Mouse (Mus musculus) layer of hippocampus, adult 18-20 months (tissue): ENCODE measurements at regions not wholly inside any gene's neighbourhood (a gene's known extent, or its start where the extent isn't known, plus 50 kb on each side); places are given as distances from the start of the nearest gene placed in this dataset.
A peak's percentile ranks its signal among the peaks of the same experiment; 100 is the strongest.

Experiments used
- DNase-seq, 2 experiments: peaks; one replicate each; pipeline ENCODE4 v3.0.0; 2022; ENCODE audit warnings: low spot score in 2 of 2

DNA sequence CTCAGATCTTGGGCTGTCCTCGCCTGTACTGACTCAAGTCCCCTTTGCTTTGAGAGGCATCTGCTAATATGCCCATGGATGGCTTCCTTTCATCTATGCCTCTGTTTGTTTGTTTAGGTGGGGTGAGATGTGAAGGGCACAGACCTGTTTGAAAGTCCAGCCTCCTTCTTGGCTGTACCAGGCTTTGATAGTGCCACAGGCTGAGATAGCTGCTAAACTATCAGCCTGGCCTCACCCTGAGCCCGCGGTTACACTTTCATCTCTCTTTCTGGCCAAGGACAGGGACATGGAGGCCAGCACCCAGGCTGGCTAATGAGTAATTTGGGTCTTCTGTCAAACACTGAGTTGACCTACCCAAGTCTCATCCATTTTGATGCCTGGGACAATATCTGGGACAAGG lies 105.0 kb upstream of the Parp11 start:
- no peak for DNase-seq

- no peak for DNase-seq
Observed at GRCm38 (mm10) chr6:127348770-127349409, 97.8 kb upstream of the Parp11 start.

- DNase-seq: no peak
Observed at GRCm38 (mm10) chr6:127349479-127350110, 97.0 kb upstream of the Parp11 start.

GRCm38 (mm10) chr6:127351691-127352090 lies 94.9 kb upstream of the Parp11 start:
- DNase-seq: no peak

GRCm38 (mm10) chr6:127355112-127355511 lies 91.5 kb upstream of the Parp11 start:
- DNase-seq: no peak

DNA sequence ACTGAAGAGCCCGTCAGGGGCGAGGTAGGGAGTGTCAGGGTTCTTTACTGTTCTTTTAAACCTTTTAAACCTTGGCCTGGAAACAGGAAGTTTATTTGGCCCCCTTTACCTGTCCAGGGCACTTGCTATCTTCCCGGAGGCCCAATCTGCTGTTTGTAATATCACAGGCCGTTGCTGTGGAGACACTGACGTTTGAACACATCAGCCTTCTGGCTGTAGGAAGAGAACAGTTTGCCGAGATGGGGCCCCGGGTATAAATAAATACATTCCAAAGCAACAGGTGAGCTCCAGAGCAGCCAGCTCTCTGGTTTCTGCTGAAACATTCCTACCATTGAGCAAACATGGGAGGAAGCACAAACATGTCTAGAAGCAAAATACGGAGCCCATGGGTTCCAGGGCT lies 90.2 kb upstream of the Parp11 start:
- peak in 1 of 2 experiments; percentile 34 for DNase-seq

GRCm38 (mm10) chr6:127358805-127359204 lies 87.8 kb upstream of the Parp11 start:
- no peak for DNase-seq

DNA sequence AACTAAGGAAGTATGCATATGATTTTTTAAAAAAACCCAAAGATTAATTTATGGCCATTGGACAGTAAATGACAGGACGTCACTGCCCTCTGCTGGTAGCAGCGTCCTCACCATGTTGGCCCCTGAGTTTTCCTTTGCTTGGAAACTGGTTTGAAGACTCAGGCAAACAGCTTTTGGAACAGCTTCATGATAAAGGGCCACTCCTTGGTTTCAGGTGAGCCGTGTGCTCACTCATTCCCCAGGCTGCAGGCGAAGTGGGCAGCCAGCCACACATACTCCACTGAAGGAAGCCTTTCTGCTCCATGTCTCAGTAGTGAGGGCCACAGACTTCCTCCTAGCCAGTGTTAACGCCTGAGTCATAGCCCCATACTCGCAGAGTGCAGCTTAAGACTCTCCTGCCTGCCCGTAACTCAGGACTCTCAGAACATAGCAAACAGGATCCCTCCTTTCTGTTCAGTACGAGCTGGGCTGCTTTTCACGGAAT lies 87.2 kb upstream of the Parp11 start:
- DNase-seq: peak; percentile 39 to 84

DNA sequence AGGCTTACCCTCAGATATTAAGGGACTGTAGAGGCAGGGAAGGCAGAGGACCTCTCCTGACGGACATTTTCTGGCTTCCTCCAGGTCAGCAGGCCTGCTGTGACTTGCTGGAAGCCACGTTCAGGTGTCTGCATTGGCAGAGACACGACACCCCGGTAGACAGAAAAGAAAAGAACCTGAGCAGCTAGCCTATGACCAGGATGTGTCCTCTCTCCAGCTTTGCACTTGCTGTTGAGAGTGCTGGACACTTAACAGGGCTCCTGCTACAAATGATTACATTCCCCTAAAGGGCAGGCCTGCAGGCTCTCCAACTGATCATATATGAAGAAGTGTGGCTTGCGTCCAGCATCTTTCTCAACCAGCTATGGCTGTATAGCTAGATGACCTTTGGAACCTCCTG lies 84.5 kb upstream of the Parp11 start:
- no peak for DNase-seq

DNA sequence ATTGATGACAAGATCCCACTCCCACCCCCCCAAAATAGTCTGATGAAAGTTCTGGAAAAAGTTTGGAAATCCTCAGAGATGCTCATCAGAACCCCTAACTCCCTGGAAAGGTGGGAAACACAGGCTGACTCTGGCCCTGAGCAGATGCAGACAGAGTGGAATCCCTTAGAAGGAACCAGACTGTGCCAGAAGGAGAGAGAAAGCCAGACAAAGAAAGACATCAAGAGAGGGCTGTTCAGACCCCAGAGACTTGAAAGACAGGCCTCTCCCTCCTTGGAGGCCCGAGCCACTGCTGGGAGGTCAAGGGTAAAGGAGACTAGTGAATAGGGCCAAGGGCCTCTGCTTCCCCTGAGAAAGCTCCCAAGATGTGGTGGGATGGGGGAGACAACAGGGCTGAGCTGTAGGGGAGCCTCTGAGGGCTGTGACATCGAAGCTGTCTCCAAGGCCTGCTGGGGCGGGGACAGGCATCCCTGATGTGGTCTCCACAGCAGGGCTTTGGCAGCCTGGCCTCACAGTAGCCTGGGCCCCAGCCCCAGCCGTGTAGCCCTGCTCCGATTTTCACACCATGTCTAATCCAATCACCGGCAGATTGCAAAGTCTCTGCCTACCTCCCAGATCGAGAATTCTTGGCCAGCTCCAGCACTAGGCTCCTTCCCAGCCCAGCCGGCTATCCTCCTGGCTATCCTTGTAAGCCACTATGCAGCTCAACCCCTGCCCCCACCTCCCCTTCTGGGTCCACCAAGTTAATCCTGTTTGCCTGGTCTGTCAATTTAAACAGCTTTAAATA lies 83.5 kb upstream of the Parp11 start:
- no peak for DNase-seq

DNA sequence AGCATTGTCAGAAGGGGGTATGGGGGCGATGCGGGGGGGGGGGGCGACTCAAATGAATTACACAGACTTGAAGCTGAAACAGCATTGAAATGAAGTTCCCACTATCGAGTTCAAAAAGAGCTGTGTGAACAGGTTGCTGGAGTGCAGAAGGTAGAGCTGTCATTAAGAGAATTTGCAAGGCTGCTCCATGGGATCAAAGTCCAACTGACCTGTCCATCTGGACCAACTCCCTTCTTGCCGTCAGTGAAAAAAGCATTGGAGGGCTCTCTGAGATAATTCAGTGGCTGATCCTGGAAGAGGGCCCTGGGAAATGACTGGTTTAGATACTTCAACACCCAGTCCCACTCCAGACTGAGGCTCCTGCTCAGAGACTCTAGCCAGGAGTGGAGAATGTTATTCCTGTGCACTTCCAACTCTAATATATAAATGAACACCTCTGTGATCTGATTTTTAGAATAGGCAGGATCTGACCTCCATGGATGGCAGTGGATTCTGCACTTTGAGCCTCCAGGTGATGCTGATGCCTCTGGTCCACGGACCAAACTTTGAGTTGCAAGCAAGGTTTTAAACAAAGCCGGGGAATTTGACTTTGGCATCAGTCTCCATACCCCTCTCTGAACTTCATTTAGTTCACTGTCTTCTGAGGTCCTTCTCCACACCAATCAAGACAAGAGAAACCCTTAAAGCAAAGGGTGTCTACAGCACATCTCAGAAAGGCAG lies 82.6 kb upstream of the Parp11 start:
- DNase-seq: no peak

GRCm38 (mm10) chr6:127364591-127365187 lies 82.0 kb upstream of the Parp11 start:
- no peak for DNase-seq

GRCm38 (mm10) chr6:127365246-127365645 lies 81.4 kb upstream of the Parp11 start:
- DNase-seq: no peak

DNA sequence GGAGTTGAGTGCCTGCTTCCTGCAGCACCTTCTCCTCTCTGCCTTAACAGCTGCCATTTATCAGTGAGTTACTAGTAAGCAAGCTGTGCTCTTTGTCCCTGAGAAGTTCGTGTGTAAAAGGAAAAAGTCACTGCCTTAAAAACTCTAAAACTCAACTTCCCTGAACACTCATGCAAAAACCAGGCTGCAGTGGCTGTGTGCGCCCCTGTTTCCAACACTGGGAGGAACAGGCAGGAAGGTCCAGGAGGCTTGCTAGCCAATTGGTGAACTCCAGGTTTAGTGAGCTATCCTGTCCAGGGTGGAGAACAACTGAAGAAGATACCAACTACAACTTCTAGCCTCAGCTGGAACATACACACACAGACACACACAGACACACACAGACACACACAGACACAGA lies 81.0 kb upstream of the Parp11 start:
- DNase-seq: no peak

DNA sequence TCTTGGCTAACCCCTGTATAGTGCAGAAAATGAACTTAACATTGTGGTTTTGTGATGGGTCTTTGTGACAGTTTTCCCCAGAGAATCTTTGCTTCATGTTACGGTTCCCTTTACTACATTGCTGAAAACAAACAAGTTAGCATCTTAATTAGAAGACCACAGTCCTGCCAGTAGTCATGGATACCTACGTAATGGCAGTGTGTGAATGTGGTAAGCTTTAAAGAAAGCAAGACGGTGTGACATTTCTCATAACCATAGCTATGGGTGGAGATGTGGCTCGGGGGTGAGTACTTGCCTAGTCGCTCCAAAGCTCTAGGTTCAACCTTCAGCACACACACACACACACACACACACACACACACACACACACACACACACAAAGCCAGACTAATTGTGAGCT lies 73.6 kb upstream of the Parp11 start:
- DNase-seq: no peak

DNA sequence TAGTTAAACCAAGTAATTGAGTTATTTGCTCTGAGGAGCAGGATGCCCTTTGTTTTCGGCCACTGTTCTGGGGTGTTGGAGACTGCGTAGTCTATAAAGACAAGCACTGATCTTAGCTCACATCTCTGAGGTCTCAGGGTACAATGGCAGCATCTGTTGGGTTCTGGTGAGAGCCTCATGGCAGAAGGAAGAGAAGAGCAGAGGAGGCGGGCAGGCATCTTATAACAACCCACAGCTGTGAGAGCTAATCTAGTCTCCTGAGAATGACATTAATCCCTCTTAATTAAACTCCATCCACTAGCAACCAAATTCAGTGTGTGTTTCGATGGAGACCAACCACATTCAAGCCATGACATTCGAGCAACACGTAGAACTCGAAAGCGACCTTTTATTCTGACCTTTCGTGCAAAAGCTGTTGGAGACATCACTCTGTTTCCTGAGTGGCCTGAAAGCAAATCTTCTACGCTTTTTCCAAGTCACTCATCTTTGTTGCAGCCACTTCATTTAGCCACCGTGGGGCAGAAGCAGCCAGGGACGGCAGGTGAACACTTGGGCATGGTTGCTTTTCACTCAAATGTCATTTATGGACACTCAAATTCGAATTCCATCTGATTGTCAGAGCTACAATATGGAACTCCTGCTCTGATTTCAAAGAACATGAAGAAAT lies 72.7 kb upstream of the Parp11 start:
- DNase-seq: no peak

DNA sequence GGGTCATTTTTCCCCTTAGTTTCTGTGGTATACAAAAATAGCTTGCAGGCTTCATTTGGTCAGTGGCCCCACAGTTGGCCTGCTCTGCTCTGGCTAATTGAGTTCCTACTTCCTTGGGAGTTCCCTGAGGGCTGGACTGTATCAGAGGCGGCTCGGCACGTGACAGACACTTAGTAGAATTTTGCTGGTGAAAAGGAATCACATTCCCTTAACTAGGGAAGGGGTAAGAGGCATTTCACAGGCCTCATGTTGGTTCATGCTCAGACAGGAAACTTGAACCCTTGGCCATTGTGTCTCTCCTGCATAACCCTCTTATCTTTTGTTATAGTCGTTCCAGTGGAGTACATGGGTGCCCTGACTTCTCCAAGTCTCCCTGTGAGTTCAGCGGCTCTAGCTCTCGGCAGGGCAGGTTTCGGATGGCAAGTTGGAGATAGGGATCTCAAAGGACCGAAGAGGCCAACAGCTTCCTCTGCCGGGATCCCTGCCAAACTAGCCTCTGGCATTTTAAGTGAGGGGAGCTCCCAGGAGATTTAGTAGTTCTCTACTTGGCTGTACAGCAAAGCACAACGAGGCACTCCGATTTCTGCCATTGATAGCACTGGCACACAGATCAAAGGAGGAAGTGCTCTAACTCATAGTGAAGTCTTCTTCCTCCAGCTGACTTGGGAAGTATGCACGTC lies 72.0 kb upstream of the Parp11 start:
- no peak for DNase-seq

GRCm38 (mm10) chr6:127375144-127375529 lies 71.5 kb upstream of the Parp11 start:
- DNase-seq: no peak

GRCm38 (mm10) chr6:127375711-127376199 lies 70.9 kb upstream of the Parp11 start:
- no peak for DNase-seq

DNA sequence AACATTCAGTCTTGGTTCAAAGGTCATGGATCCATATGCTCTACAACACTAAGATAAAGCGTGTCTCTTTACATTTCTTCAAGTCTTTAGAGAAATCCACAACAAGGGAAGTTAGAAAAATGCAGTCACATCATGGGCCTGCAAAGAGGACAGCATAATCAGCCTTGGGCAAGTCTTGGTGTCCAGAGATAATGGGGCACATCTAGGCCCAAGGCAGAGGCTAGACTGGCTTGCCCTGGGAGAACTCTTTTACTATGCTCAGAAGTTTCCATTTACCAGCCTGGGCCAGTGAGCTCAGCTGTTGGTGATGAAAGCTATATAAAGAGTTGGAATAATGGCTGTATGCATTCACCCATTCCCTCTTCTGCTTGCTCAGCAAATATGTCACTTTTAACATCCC lies 67.9 kb upstream of the Parp11 start:
- no peak for DNase-seq
